Mouse (Mus musculus) midbrain, embryonic 10.5 days (tissue): ENCODE results near the gene St14. TPM values are rescaled to one million over a fixed set of nuclear protein-coding genes. Genes with fewer than 3 reads are reported as not detected.
"Not testable (repeated sequence)": the region's sequence is repeated elsewhere in the genome, so short reads cannot be mapped to it uniquely, and the experiment has no call there.

ENCODE experiments used
- DNase-seq: peaks from one replicate; pipeline ENCODE4 v3.0.0-alpha.2; 2017; ENCODE audit warnings: low spot score
- H3K27ac ChIP-seq: fragments of 300-500 bp; sonication (generic); replicated peaks from 2 replicates; pipeline ENCODE4 v1.5.1; 2016; ENCODE audit warnings: mild to moderate bottlenecking
- H3K27me3 ChIP-seq: fragments of 300-500 bp; sonication (generic); 2 replicates; pipeline ENCODE4 v1.6.1; 2016; ENCODE audit warnings: low read depth, mild to moderate bottlenecking; ENCODE audit not compliant: poor library complexity, severe bottlenecking
- H3K36me3 ChIP-seq: fragments of 300-500 bp; sonication (generic); 2 replicates; pipeline ENCODE4 v1.6.1; 2016; ENCODE audit warnings: mild to moderate bottlenecking, moderate library complexity
- H3K4me1 ChIP-seq: fragments of 300-500 bp; sonication (generic); 2 replicates; pipeline ENCODE4 v1.6.1; 2016
- H3K4me3 ChIP-seq: fragments of 300-500 bp; sonication (generic); 2 replicates; pipeline ENCODE4 v1.5.1; 2016; ENCODE audit warnings: mild to moderate bottlenecking, moderate library complexity
- H3K9me3 ChIP-seq: fragments of 300-500 bp; sonication (generic); replicated peaks from 2 replicates; pipeline ENCODE4 v1.6.1; 2016; ENCODE audit warnings: mild to moderate bottlenecking
- WGBS: fragments of 180-500 bp; shearing (Covaris S2); methylation state at CpG from one replicate; pipeline ENCODE4 v1.1.7; 2016; 5-methylcytosine and 5-hydroxymethylcytosine counted together
- polyA plus RNA-seq: library from polyadenylated mRNA; unstranded; fragments of >200 nt; fragmentation: Nextera tagmentation; extraction: Ambion mirVana; gene quantifications from 2 replicates; pipeline ENCODE4 v1.2.1, GENCODE M21; 2016

St14 gene
- polyA plus RNA-seq, 1 experiment from 2014 or later, result 2.7 TPM

DNA sequence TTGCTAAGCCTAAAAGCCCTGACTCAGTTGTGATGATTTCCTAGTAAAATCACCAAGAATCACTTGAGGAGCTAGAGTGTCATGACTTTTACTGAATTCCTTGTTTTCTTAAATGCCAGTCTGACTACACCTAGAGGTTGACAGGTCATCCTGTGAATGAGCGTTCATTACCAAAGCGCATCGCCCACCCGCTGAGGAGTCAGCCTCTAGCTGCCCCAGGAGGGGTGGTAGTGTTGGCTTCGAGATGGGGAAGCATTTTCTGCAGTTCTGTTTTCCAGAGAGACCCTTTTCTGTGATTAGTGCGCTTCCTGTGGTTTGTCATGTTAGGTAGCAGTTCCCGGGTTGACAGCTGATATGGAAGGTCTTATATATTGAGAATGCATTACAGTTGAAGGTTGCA lies 57.9 kb downstream of the St14 start:
- Histone ChIP-seq H3K4me1 (no peaks in the 10 kb centered on the region), H3K27me3 (no peaks in the 10 kb centered on the region), H3K9me3 (no peaks in the 10 kb centered on the region), H3K36me3 (peaks cover 9% of the 10 kb centered on the region), H3K27ac (no peak overlapping the region), H3K4me3 (no peak overlapping the region)
- 81% methylated on average over 7 of the region's 7 CpGs for WGBS
- no peak for DNase-seq

DNA sequence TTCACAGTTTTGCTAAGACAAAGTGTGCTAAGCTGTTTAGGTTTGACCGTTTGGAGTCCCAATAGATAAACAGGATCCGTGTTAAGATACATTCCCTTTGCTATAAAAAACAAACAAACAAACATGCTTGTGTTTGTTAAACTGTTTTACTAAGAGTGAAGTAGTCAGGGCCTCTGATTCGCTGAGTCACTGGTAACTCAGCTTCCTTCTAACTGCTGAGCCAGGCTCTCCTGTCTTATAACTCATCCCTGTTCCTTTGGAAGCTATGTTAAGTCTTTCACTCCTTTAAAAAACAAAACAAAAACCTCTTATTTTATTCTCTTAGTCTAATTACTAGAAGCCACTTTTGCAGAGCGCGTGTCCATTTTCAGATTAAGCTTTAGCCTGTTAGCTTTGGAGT lies 59.4 kb downstream of the St14 start:
- Histone ChIP-seq H3K4me3 (no peak overlapping the region), H3K27ac (no peak overlapping the region), H3K9me3 (no peaks in the 10 kb centered on the region), H3K27me3 (no peaks in the 10 kb centered on the region), H3K4me1 (no peaks in the 10 kb centered on the region), H3K36me3 (peaks cover 20% of the 10 kb centered on the region)
- WGBS, result 88% methylated on average over 5 of the region's 5 CpGs
- no peak for DNase-seq

DNA sequence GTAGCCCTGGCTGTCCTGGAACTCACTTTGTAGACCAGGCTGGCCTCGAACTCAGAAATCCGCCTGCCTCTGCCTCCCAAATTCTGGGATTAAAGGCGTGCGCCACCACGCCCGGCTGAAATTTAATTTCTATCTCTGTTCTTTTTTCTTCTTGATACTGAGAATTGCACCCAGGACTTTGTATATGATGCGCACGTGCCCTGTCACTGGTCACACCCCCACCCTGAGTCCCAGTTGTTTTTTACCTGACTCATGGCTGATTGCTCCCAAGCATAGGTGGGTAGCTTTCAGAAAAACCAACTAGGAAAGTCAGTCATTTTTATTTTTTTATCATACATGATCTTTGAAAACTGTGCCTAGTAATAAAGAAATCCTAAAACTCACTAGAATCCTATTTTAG lies 60.9 kb downstream of the St14 start:
- Histone ChIP-seq H3K4me1 (no peaks in the 10 kb centered on the region), H3K27me3 (no peaks in the 10 kb centered on the region), H3K4me3 (no peak overlapping the region), H3K27ac (no peak overlapping the region), H3K36me3 (peaks cover 34% of the 10 kb centered on the region), H3K9me3 (no peaks in the 10 kb centered on the region)
- WGBS, result 96% methylated on average over 8 of the region's 8 CpGs
- no peak for DNase-seq

DNA sequence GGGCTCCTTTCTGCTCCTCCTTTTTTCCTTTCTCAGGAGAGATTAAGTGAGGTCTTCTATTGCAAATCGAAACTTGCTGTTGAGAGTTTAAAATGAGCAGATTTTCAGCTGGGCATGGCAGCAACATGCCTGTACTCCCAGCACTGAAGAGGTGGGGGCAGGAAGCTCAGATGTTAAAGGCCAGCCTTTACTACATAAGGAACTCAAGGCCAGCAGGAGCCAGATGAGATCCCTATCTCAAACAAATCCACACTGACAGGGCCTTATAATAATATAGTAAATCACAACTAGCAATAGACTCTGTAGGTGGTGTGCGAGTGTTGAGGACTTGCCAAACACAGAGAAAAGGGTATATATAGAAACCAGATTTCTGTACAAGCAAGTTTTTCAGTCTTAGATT lies 72.9 kb downstream of the St14 start:
- 90% methylated on average over 2 of the region's 2 CpGs for WGBS

DNA sequence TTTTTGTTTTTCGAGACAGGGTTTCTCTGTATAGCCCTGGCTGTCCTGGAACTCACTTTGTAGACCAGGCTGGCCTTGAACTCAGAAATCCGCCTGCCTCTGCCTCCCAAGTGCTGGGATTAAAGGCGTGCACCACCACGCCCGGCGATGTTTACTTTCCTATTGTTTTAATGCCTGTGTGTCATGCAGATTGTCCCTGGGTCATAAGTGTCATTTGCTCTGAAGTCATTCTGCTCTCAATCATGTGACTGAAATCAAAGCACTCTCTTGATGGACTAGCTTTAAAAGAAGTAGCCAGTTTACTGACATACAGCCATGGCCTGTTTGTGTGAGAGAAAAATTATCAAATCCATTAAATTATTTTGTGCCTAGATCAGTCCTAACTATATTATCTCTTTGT lies 80.1 kb downstream of the St14 start:
- H3K9me3 ChIP-seq, DNase-seq, H3K27me3 ChIP-seq, H3K27ac ChIP-seq, H3K4me1 ChIP-seq, H3K4me3 ChIP-seq: not testable (repeated sequence)
- peaks cover 27% of the 10 kb centered on the region for H3K36me3 ChIP-seq
- WGBS, result 92% methylated on average over 6 of the region's 6 CpGs

More for the DNA sequence above, 72.9 kb downstream of the St14 start:
- no peak overlapping the region for H3K4me3 ChIP-seq
- H3K36me3 ChIP-seq, result peaks cover 54% of the 10 kb centered on the region
- H3K4me1 ChIP-seq, result no peaks in the 10 kb centered on the region
- DNase-seq, result no peak
- no peaks in the 10 kb centered on the region for H3K27me3 ChIP-seq
- H3K9me3 ChIP-seq, result no peaks in the 10 kb centered on the region
- no peak overlapping the region for H3K27ac ChIP-seq

DNA sequence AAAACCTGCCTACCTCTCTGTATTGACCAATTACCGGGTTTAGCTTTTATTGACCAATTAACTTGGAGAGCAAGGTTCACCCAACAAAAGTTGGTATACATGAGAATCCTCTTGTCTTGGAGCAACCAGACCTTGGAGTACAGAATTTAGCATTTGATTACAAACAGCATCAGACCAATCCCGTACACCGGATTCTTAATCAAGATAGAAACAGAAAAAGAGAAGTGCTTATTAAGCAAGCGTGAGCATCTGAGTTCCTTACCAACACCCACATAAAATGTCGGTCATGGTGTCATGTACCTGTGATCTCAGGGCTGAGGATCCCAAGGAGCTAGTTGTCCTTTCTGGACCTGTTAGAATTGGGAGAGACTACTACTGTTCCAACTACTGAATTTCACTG lies 81.4 kb downstream of the St14 start:
- Histone ChIP-seq H3K27me3 (no peaks in the 10 kb centered on the region), H3K4me3 (no peak overlapping the region), H3K36me3 (peaks cover 21% of the 10 kb centered on the region), H3K9me3 (no peaks in the 10 kb centered on the region), H3K27ac (no peak overlapping the region), H3K4me1 (no peaks in the 10 kb centered on the region)
- DNase-seq, result no peak
- WGBS, result 93% methylated on average over 5 of the region's 5 CpGs

Other genes starting within 250 kb of the St14 start
- gene Adamts15, start 209.4 kb downstream of the St14 start, polyA plus RNA-seq, result 4.9 and 5.2 TPM in 2 replicates
- gene Adamts8, start 189.3 kb downstream of the St14 start, polyA plus RNA-seq, result 0.61 and 1.0 TPM in 2 replicates
- 3.6 and 4.4 TPM in 2 replicates for gene Zbtb44, start 101.2 kb downstream of the St14 start, polyA plus RNA-seq
- 226 and 239 TPM in 2 replicates for gene Aplp2, start 80.0 kb upstream of the St14 start, polyA plus RNA-seq
- 7.3 and 8.7 TPM in 2 replicates for gene Prdm10, start 148.7 kb upstream of the St14 start, polyA plus RNA-seq